Mouse (Mus musculus): ENCODE measurements at regions not wholly inside any gene's neighbourhood (a gene's known extent, or its start where the extent isn't known, plus 50 kb on each side); places are given as distances from the start of the nearest gene placed in this dataset.

- ATAC-seq (replicated peaks; ENCODE audit: poor library complexity): no peak
Observed at GRCm38 (mm10) chr1:140018756-140019155, 160.3 kb upstream of the Cfhr2 start.

GRCm38 (mm10) chr1:139986036-139986435 is 127.5 kb upstream of the Cfhr2 start:
- no peak for ATAC-seq (replicated peaks; ENCODE audit: poor library complexity)

- no peak for ATAC-seq (replicated peaks; ENCODE audit: poor library complexity)
Observed at GRCm38 (mm10) chr1:139951821-139952220, 93.3 kb upstream of the Cfhr2 start.

- ATAC-seq (replicated peaks; ENCODE audit: poor library complexity): 0 out of 2 replicates have a peak, but pooled peaks have one; percentile 34
Observed at GRCm38 (mm10) chr1:139929321-139929720, 70.8 kb upstream of the Cfhr2 start.
